Mouse (Mus musculus) bone marrow, adult 2 months (tissue): ENCODE results near the gene Olfr704.

Source experiments
- CTCF ChIP-seq: fragments of 200-500 bp; IDR thresholded peaks from 2 replicates; pipeline ENCODE4 v1.5.1; 2011; ENCODE audit warnings: low read length, control low read depth; ENCODE audit not compliant: control insufficient read depth, insufficient read depth
- POLR2A ChIP-seq: fragments of 200-500 bp; IDR thresholded peaks from 2 replicates; pipeline ENCODE4 v1.6.1; 2011; ENCODE audit warnings: low read depth, mild to moderate bottlenecking, control low read depth, low read length, borderline replicate concordance; ENCODE audit not compliant: control insufficient read depth

DNA sequence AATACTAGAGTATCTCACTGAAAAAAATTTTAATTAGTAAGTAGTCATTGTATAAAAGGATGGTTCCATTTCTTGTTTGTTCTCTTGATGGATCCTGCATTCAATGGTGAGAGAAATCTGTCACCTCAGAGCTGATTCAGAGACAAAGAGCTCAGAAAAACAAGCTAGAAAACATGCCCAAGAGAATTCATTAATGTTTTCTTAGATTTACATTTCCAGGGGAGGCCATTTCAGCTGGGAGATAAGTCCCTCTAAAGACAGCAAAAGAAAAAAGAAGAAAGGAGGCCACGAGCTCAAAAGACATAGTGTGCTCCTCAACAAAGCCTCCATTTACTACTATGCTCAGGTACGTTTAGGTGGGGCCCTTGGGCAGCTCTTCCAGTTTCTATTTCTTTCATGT lies 19.9 kb upstream of the Olfr704 start, which contains the start of gene Olfr703:
- TF ChIP-seq POLR2A: no peak
- no peak for TF ChIP-seq CTCF
